Mouse (Mus musculus) embryonic facial prominence, embryonic 11.5 days (tissue): ENCODE data around the gene Slc31a2. TPM values are rescaled to one million over a fixed set of nuclear protein-coding genes. Genes with fewer than 3 reads are reported as not detected.

ENCODE experiments used
- ATAC-seq: fragments of 200-750 bp; cut with Nextera tagmentation; replicated peaks from 2 replicates; pipeline ENCODE4 v1.8.0; 2017; ENCODE audit warnings: low read depth; ENCODE audit not compliant: insufficient number of reproducible peaks, low FRiP score, low TSS enrichment
- DNase-seq: peaks from one replicate; pipeline ENCODE4 v3.0.0-alpha.2; 2015; ENCODE audit warnings: low spot score
- H3K27ac ChIP-seq: fragments of 300-500 bp; sonication (generic); replicated peaks from 2 replicates; pipeline ENCODE4 v1.5.1; 2014; ENCODE audit warnings: mild to moderate bottlenecking, low read depth, low read length, control low read depth
- H3K27me3 ChIP-seq: fragments of 300-500 bp; sonication (generic); 2 replicates; pipeline ENCODE4 v1.6.1; 2014; ENCODE audit warnings: mild to moderate bottlenecking, low read length, moderate library complexity, mixed read lengths; ENCODE audit not compliant: control insufficient read depth, insufficient read depth
- H3K36me3 ChIP-seq: fragments of 300-500 bp; sonication (generic); replicated peaks from 2 replicates; pipeline ENCODE4 v1.6.1; 2014; ENCODE audit warnings: low read depth, mild to moderate bottlenecking, low read length, moderate library complexity, mixed read lengths; ENCODE audit not compliant: control insufficient read depth, insufficient read depth
- H3K4me1 ChIP-seq: fragments of 300-500 bp; sonication (generic); 2 replicates; pipeline ENCODE4 v1.6.1; 2014; ENCODE audit warnings: low read length, mixed read lengths; ENCODE audit not compliant: control insufficient read depth, insufficient read depth
- H3K4me2 ChIP-seq: fragments of 300-500 bp; sonication (generic); 2 replicates; pipeline ENCODE4 v1.6.1; 2014; ENCODE audit warnings: low read depth, mild to moderate bottlenecking, control low read depth, low read length, moderate library complexity
- H3K4me3 ChIP-seq: fragments of 300-500 bp; sonication (generic); 2 replicates; pipeline ENCODE4 v1.5.1; 2014; ENCODE audit warnings: low read depth, low read length, control low read depth
- H3K9ac ChIP-seq: fragments of 300-500 bp; sonication (generic); replicated peaks from 2 replicates; pipeline ENCODE4 v1.6.1; 2014; ENCODE audit warnings: mild to moderate bottlenecking, control low read depth, low read length
- H3K9me3 ChIP-seq: fragments of 300-500 bp; sonication (generic); replicated peaks from 2 replicates; pipeline ENCODE4 v1.6.1; 2016; ENCODE audit warnings: mild to moderate bottlenecking, low read length, inconsistent platforms, mixed read lengths; ENCODE audit not compliant: control insufficient read depth
- WGBS: fragments of 180-500 bp; shearing (Covaris S2); extraction: QIAGEN DNeasy Blood & Tissue Kit; methylation state at CpG from one replicate; pipeline ENCODE4 v1.1.7; 2014; 5-methylcytosine and 5-hydroxymethylcytosine counted together
- polyA plus RNA-seq: library from polyadenylated mRNA; unstranded; fragments of >200 nt; fragmentation: Nextera tagmentation; extraction: Ambion mirVana; gene quantifications from 2 replicates; pipeline ENCODE4 v1.2.1, GENCODE M21; 2014

Gene Slc31a2
- polyA plus RNA-seq = 7.9 and 10.6 TPM in 2 replicates

DNA sequence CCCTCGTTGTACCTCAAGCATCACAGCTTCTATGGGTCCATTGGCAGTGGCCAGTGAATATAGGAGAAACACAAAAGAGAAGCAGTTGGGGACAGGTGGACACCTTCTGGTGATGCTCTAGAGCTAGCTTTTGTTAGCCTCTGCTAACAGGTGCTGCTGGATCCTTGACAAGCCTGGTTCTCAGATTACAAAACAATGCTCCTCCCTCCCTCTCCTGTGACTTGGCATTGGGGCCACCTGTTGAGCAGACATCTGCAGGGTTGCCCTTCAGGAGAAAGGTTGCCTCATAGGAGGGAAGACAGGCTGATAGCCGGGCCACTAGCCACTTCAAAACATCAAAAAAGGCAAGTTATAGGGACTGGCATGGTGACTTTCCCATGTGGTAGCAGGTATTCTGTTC, at the start of gene Slc31a2:
Gene Slc31a2 (plus strand): TSS at position 287 of the 400 bp plus-strand sequence.
- no peak within 1 kb of the TSS for H3K4me3 ChIP-seq
- no peak within 1 kb of the TSS for H3K9ac ChIP-seq
- no peak within 1 kb of the TSS for H3K27ac ChIP-seq
- no peaks in the 10 kb centered on the region for H3K36me3 ChIP-seq
- ATAC-seq (no peak), DNase-seq (no peak)
- no peaks in the 10 kb centered on the region for H3K9me3 ChIP-seq
- no peaks in the 10 kb centered on the region for H3K27me3 ChIP-seq
- WGBS = 57% methylated on average over 2 of the region's 2 CpGs
- no peaks in the 10 kb centered on the region for H3K4me1 ChIP-seq
- no peak within 1 kb of the TSS for H3K4me2 ChIP-seq

GRCm38 (mm10) chr4:62213490-62213889, 48.9 kb upstream of the Slc31a2 start:
- DNase-seq (no peak), ATAC-seq (no peak)
- Histone ChIP-seq H3K9me3 (no peaks in the 10 kb centered on the region), H3K36me3 (no peaks in the 10 kb centered on the region), H3K4me2 (no peak overlapping the region), H3K4me3 (no peak overlapping the region), H3K4me1 (no peaks in the 10 kb centered on the region), H3K9ac (no peak overlapping the region), H3K27me3 (no peaks in the 10 kb centered on the region), H3K27ac (no peak overlapping the region)
- 82% methylated on average over 2 of the region's 2 CpGs for WGBS

- peak; percentile 58 for DNase-seq
- Histone ChIP-seq H3K4me1 (no peaks in the 10 kb centered on the region), H3K4me3 (no peak overlapping the region), H3K27ac (no peak overlapping the region), H3K27me3 (no peaks in the 10 kb centered on the region), H3K36me3 (no peaks in the 10 kb centered on the region), H3K9me3 (no peaks in the 10 kb centered on the region), H3K9ac (no peak overlapping the region), H3K4me2 (no peak overlapping the region)
- ATAC-seq = no peak
- WGBS = 35% methylated on average over 10 of the region's 10 CpGs
Observed at GRCm38 (mm10) chr4:62228391-62228790, 34.0 kb upstream of the Slc31a2 start.

DNA sequence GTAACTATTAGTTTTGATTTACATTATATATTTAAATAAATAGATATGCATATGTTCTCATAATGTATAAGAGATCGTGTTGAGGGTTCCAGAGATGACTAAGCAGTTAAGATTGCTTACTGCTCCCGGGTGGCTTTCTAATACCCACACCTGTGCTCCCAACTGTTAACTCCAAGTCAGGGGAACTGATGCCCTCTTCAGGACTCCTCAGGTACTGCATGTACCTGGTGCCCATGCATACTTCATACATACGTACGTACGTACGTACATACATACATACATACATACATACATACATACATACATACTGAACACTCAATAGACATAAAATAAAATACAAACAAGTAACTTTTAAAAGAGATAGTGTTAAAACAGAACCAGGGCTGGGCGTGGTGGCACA, 32.9 kb upstream of the Slc31a2 start:
- no peaks in the 10 kb centered on the region for H3K9me3 ChIP-seq
- no peak overlapping the region for H3K4me3 ChIP-seq
- no peak overlapping the region for H3K27ac ChIP-seq
- H3K9ac ChIP-seq = no peak overlapping the region
- DNase-seq (peak; percentile 4), ATAC-seq (no peak)
- no peak overlapping the region for H3K4me2 ChIP-seq
- WGBS = 92% methylated on average over 7 of the region's 7 CpGs
- H3K36me3 ChIP-seq = no peaks in the 10 kb centered on the region
- no peaks in the 10 kb centered on the region for H3K4me1 ChIP-seq
- H3K27me3 ChIP-seq = no peaks in the 10 kb centered on the region

DNA sequence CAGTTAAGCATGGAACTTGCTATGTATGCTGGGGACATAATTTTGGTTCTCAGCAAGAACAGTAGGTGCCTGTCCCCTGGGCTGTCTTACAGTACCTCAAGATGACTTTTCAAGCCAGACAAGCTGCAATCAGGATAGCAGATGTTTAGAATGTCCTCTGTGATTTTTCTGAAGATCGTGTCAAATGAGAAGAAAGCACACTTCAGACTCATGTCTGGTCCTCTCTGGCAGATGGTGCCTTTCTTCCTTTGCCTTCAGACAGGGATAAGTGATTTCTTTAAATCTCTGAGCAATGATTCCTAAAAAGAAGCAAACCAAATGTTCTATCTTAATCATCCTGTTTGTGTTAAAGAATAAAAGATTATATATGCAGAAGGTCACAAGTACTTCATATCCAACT, 32.2 kb upstream of the Slc31a2 start:
- Histone ChIP-seq H3K36me3 (no peaks in the 10 kb centered on the region), H3K27me3 (no peaks in the 10 kb centered on the region), H3K9me3 (no peaks in the 10 kb centered on the region), H3K4me3 (no peak overlapping the region), H3K27ac (no peak overlapping the region), H3K9ac (no peak overlapping the region), H3K4me1 (no peaks in the 10 kb centered on the region), H3K4me2 (no peak overlapping the region)
- WGBS = 70% methylated on average over 1 of the region's 1 CpGs
- ATAC-seq (no peak), DNase-seq (no peak)

- no peak within 1 kb of the TSS for H3K9ac ChIP-seq
- H3K4me3 ChIP-seq = no peak within 1 kb of the TSS
- DNase-seq (no peak), ATAC-seq (no peak)
- H3K4me1 ChIP-seq = no peaks in the 10 kb centered on the region
- no peaks in the 10 kb centered on the region for H3K9me3 ChIP-seq
- WGBS = 76% methylated on average over 13 of the region's 13 CpGs
- no peak within 1 kb of the TSS for H3K4me2 ChIP-seq
- H3K27ac ChIP-seq = no peak within 1 kb of the TSS
- no peaks in the 10 kb centered on the region for H3K36me3 ChIP-seq
- no peaks in the 10 kb centered on the region for H3K27me3 ChIP-seq
Observed at GRCm38 (mm10) chr4:62230769-62231168, 31.6 kb upstream of the Slc31a2 start, which contains the start of gene Zfp37. TSS of gene Zfp37 (minus strand) at chr4:62231047.

DNA sequence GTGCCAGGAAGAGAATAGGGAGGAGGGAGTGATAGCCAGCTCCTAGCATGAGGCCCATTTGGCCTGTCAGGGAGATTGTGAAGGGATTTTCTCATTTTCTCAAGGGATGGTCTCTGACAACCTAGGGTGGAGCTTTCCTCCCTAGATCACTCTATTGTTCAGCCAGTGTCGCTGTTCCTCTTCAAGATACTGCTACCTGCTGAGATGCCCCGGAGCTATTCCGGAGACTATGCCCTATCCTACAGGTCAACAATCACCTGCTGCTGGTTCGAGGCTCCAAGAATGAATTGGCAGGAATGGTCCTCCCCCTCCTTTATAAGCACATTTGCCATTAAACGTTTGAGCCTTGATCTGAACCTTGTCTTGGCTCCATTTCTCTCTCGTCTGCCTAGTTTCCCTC, 21.8 kb upstream of the Slc31a2 start:
- WGBS = 64% methylated on average over 6 of the region's 6 CpGs
- no peak overlapping the region for H3K4me2 ChIP-seq
- no peak overlapping the region for H3K4me3 ChIP-seq
- H3K9me3 ChIP-seq = no peaks in the 10 kb centered on the region
- DNase-seq (no peak), ATAC-seq (no peak)
- no peaks in the 10 kb centered on the region for H3K4me1 ChIP-seq
- no peaks in the 10 kb centered on the region for H3K27me3 ChIP-seq
- no peak overlapping the region for H3K9ac ChIP-seq
- H3K27ac ChIP-seq = no peak overlapping the region
- H3K36me3 ChIP-seq = no peaks in the 10 kb centered on the region

GRCm38 (mm10) chr4:62248328-62248727, 14.0 kb upstream of the Slc31a2 start:
- no peaks in the 10 kb centered on the region for H3K27me3 ChIP-seq
- H3K9ac ChIP-seq = no peak overlapping the region
- no peaks in the 10 kb centered on the region for H3K4me1 ChIP-seq
- no peaks in the 10 kb centered on the region for H3K36me3 ChIP-seq
- no peaks in the 10 kb centered on the region for H3K9me3 ChIP-seq
- WGBS = 32% methylated on average over 4 of the region's 4 CpGs
- no peak overlapping the region for H3K27ac ChIP-seq
- ATAC-seq (no peak), DNase-seq (no peak)
- no peak overlapping the region for H3K4me3 ChIP-seq
- H3K4me2 ChIP-seq = no peak overlapping the region
